Mouse (Mus musculus): ENCODE measurements around the gene Cdk20. TPM values are rescaled to one million over a fixed set of nuclear protein-coding genes. Genes with fewer than 3 reads are reported as not detected.

The Cdk20 gene
- polyA plus RNA-seq, 1 experiment from 2014 or later = 25.1 TPM

DNA sequence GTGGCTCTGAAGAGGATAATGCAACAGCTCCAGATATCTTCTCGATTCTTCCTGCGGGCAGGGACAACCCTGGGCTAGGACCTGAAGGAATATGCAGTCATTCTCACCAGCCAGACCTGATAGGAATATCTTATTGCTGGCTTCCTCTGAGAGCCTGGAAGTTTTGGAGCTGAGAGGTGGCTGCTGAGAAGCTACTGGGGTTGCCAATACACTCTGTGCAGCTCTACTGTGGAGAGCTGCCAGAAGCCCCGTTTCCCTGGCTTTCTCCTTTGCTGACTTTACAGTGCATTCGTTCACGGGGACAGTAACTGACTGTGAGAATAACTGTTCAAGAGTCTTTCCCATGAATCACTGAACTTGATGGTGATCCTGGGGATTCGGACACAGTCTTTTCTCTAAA lies 26.6 kb upstream of the Cdk20 start:
- H3K36me3 ChIP-seq = no peaks in the 10 kb centered on the region
- WGBS = 64% methylated on average over 6 of the region's 6 CpGs
- H3K27me3 ChIP-seq = no peaks in the 10 kb centered on the region
- no peak overlapping the region for H3K4me2 ChIP-seq (replicated peaks)
- ATAC-seq (replicated peaks) = no peak
- H3K9me3 ChIP-seq = no peaks in the 10 kb centered on the region
- no peak overlapping the region for H3K9ac ChIP-seq (replicated peaks)
- no peak overlapping the region for H3K27ac ChIP-seq (replicated peaks)
- H3K4me3 ChIP-seq = no peak overlapping the region
- H3K4me1 ChIP-seq = no peaks in the 10 kb centered on the region

DNA sequence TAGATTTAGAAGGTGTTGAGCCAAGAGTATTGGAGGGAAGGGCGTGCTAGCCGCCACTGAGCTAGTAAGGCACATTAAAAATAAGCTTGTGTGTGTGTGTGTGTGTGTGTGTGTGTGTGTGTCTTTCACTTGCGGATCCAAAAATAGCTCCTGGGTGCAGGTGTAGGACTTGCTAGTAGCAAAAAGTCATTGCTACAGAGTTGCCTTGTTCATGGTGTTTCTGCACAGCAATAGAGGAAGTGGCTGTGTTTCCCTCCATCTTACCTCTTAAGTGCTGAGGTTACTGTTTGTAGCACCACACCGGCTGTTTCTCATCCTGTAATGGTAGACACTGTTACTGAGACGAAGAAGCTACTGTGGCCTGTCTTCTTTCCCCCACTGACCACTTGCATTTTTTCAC lies 24.1 kb upstream of the Cdk20 start:
- no peak for ATAC-seq (replicated peaks)
- WGBS = 94% methylated on average over 5 of the region's 5 CpGs
- Histone ChIP-seq H3K9me3 (no peaks in the 10 kb centered on the region), H3K4me1 (no peaks in the 10 kb centered on the region), H3K27me3 (no peaks in the 10 kb centered on the region), H3K36me3 (no peaks in the 10 kb centered on the region), H3K4me2 (replicated peaks) (no peak overlapping the region), H3K9ac (replicated peaks) (no peak overlapping the region), H3K4me3 (no peak overlapping the region), H3K27ac (replicated peaks) (no peak overlapping the region)

DNA sequence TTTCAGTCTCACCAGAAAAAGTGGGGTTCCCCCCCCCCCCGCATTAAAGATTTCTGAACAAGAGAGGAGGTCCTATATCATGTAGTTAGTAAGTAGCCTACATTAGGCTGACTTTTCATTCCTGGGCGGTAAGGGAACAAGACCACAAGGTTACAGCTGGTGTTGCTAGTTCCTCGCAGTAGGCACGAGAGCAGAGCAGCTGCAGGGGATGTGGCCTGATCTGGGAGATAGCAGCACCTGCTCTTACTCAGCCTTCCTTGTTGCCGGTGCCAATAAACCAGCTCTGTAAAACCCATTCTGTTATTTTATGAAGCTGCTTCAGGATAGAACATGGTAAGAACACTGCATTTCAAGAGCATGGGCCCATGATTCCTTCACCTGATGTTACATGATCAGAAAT lies 21.5 kb upstream of the Cdk20 start:
- Histone ChIP-seq H3K4me3 (no peak overlapping the region), H3K4me1 (no peaks in the 10 kb centered on the region), H3K4me2 (replicated peaks) (no peak overlapping the region), H3K36me3 (no peaks in the 10 kb centered on the region), H3K9ac (replicated peaks) (no peak overlapping the region), H3K27me3 (no peaks in the 10 kb centered on the region), H3K27ac (replicated peaks) (no peak overlapping the region), H3K9me3 (no peaks in the 10 kb centered on the region)
- no peak for ATAC-seq (replicated peaks)
- whole genome bisulfite sequencing = 79% methylated on average over 5 of the region's 5 CpGs

DNA sequence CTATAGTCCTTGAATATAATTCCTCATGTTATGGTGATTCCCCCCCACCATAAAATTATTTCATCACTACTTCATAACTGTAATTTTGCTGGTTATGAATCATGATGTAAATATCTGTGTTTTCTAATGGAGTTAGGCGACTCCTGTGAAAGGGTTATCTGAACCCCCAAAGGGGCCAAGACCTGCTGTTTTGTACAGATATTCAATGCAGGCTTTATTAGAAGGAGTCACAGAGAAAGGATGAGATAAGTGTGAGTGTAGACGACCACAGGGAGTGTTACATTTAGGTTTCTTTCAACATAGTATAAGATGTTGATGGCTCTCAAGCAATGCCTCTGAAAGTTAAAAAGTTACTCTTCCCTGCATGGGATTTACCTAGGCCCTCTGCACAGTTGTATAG lies 20.8 kb upstream of the Cdk20 start:
- H3K4me3 ChIP-seq = no peak overlapping the region
- 81% methylated on average over 2 of the region's 2 CpGs for WGBS
- no peaks in the 10 kb centered on the region for H3K4me1 ChIP-seq
- H3K9me3 ChIP-seq = no peaks in the 10 kb centered on the region
- no peak overlapping the region for H3K9ac ChIP-seq (replicated peaks)
- ATAC-seq (replicated peaks) = no peak
- H3K4me2 ChIP-seq (replicated peaks) = no peak overlapping the region
- H3K36me3 ChIP-seq = no peaks in the 10 kb centered on the region
- H3K27ac ChIP-seq (replicated peaks) = no peak overlapping the region
- H3K27me3 ChIP-seq = no peaks in the 10 kb centered on the region

DNA sequence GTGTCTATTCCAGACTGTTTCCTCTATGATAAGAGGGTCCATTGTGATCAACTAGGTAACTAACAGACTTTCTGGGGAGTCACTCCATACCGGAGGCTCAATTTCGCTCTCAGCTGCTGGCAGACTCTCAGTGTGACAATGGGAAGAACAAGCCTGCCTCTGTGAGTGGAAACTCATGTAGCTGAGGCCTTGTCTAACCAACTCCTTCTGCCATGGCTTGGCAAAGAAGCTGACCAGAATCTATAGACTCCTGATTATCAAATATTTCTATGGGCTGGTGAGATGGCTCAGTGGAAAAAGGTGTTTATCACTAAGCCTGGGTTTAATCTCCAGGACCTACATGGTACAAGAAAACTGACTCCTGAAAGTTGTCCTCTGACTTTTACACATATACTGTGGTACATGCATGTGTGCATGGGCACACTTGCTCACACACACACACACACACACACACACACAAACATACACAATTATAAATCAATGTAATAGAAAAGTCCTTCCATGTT lies 19.3 kb upstream of the Cdk20 start:
- Histone ChIP-seq H3K4me2 (replicated peaks) (no peak overlapping the region), H3K9me3 (no peaks in the 10 kb centered on the region), H3K4me1 (no peaks in the 10 kb centered on the region), H3K9ac (replicated peaks) (no peak overlapping the region), H3K27me3 (no peaks in the 10 kb centered on the region), H3K36me3 (no peaks in the 10 kb centered on the region), H3K27ac (replicated peaks) (no peak overlapping the region), H3K4me3 (no peak overlapping the region)
- WGBS = 88% methylated on average over 2 of the region's 2 CpGs
- no peak for ATAC-seq (replicated peaks)

DNA sequence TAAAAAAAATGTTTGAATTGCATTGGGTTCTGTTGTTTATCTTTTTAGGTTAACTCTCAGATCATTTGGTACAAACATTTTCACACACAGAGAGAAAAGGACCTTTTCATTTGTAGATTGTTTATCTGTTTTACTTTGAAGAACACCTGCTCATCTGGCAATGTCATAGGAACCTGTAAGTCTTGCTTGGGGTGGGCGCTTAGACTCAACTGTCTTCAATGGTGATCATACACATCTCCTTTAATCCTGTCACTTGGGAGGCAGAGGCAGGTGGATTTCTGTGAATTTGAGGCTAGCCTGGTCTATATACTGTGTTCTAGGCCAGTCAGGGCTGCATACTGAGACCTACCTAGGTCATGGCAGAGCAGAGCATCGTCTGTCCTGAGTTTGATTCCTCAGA lies 16.5 kb upstream of the Cdk20 start:
- no peaks in the 10 kb centered on the region for H3K36me3 ChIP-seq
- H3K27me3 ChIP-seq = no peaks in the 10 kb centered on the region
- no peak overlapping the region for H3K4me2 ChIP-seq (replicated peaks)
- H3K9ac ChIP-seq (replicated peaks) = no peak overlapping the region
- no peak overlapping the region for H3K27ac ChIP-seq (replicated peaks)
- no peak overlapping the region for H3K4me3 ChIP-seq
- no peak for ATAC-seq (replicated peaks)
- H3K9me3 ChIP-seq = no peaks in the 10 kb centered on the region
- H3K4me1 ChIP-seq = no peaks in the 10 kb centered on the region
- 84% methylated on average over 2 of the region's 2 CpGs for WGBS

DNA sequence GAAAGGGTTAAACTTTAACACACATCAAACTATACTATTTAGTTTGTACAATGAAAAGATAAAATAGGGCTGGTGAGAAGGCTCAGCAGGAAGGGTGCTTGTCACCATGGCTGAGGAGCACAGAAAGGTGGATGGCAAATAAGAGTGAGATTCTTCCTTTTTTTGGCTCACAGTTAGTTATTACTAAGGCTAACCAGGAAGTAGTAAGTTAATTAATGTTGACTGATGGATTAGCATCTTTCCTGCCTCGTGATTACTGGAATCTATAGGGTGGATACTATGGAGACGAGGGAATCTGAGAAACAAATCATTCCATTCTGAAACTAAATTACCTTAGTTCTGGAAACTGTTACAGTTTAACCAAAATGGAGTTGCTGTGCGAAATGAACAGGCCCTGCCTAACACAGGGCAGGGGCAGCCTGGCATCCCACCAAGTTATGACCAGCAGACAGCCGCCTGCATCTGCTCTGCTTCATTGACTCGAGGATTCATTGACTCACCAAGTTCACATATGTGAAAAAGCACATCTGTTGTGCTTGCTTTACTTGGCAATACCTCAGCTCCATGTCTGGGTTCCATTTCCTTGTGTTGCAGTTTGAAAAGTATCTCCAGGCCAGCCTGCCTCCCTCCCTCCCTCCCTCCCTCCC lies 15.0 kb upstream of the Cdk20 start:
- H3K27me3 ChIP-seq = no peaks in the 10 kb centered on the region
- H3K9me3 ChIP-seq = no peaks in the 10 kb centered on the region
- no peaks in the 10 kb centered on the region for H3K36me3 ChIP-seq
- no peak overlapping the region for H3K4me2 ChIP-seq (replicated peaks)
- H3K4me3 ChIP-seq = no peak overlapping the region
- no peak overlapping the region for H3K27ac ChIP-seq (replicated peaks)
- H3K9ac ChIP-seq (replicated peaks) = no peak overlapping the region
- 57% methylated on average over 5 of the region's 5 CpGs for WGBS
- no peaks in the 10 kb centered on the region for H3K4me1 ChIP-seq
- no peak for ATAC-seq (replicated peaks)

DNA sequence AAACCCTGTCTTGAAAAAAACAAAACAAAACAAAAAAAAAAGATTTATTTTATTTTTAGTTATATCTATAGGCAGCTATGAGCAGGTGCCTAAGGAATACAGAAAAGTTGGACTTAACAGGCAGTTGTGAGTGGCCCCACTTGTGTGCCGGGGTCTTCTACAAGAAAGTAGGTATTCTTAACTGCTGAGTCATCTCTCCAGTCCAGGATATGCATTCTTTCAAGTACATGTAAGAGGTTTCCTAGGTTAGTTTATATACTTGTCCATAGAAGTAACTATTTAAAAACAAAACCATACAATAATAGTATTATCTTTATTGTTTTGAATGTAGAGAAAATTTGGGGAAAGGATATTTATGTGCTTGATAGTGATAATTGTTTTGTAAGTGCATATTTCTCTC lies 11.3 kb upstream of the Cdk20 start:
- ATAC-seq (replicated peaks) = no peak
- Histone ChIP-seq H3K36me3 (no peaks in the 10 kb centered on the region), H3K27me3 (no peaks in the 10 kb centered on the region), H3K4me2 (replicated peaks) (no peak overlapping the region), H3K9ac (replicated peaks) (no peak overlapping the region), H3K4me3 (no peak overlapping the region), H3K9me3 (no peaks in the 10 kb centered on the region), H3K27ac (replicated peaks) (no peak overlapping the region), H3K4me1 (no peaks in the 10 kb centered on the region)
- 88% methylated on average over 1 of the region's 1 CpGs for WGBS

DNA sequence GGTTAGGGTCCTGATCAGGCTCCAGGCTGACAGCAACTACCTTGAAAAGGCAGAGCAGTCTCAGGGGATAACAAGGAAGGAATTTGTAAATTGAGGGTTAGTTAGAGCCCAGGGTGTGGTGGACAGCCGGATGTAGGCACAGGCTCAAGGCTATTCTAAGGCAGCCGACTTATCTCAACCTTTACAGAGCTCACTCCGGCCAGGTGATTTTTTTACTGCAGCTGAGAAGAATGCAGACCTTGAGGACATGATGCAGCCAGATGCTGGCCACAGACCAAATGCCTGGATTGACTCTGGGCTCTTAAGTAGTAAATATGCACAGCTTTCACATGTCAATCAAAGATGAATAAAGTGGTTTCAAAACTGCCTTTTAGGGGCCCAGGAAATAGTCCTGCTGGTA lies 10.7 kb upstream of the Cdk20 start:
- no peaks in the 10 kb centered on the region for H3K36me3 ChIP-seq
- 65% methylated on average over 3 of the region's 3 CpGs for WGBS
- no peak overlapping the region for H3K27ac ChIP-seq (replicated peaks)
- H3K4me3 ChIP-seq = no peak overlapping the region
- no peaks in the 10 kb centered on the region for H3K27me3 ChIP-seq
- no peak for ATAC-seq (replicated peaks)
- H3K4me2 ChIP-seq (replicated peaks) = no peak overlapping the region
- no peak overlapping the region for H3K9ac ChIP-seq (replicated peaks)
- no peaks in the 10 kb centered on the region for H3K9me3 ChIP-seq
- no peaks in the 10 kb centered on the region for H3K4me1 ChIP-seq

DNA sequence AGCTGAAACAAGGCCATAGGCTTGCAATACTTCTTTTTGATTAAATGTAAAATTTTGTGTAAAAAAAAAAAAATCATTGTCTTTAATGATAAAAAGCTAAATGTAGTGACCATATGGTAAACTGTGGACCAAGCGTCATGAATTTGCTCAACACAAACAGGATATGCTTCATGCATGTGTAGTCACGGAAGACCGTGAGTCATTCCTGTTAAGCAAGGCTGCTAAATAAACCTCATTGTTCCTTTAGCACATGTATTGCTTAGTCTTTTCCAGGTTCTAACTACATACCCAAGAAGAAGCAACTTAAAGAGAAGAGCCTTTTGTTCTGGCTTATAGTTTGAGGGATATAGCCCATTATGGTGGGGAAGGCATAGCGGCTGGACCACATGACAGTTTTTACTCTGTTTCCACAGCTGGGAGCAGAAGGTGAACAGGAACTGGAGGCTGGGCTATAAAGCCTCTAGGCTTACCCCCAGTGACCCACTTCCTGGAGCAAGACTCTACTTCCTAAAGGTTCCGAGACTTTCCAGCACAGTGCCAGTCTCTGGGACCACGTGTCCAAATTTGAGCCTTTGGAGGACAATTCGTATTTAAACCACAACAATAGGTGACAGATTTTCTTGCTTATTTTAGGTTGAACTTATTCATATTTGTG lies 10.0 kb upstream of the Cdk20 start:
- no peaks in the 10 kb centered on the region for H3K36me3 ChIP-seq
- no peak overlapping the region for H3K9ac ChIP-seq (replicated peaks)
- no peak overlapping the region for H3K4me3 ChIP-seq
- no peak for ATAC-seq (replicated peaks)
- WGBS = 89% methylated on average over 7 of the region's 7 CpGs
- H3K4me2 ChIP-seq (replicated peaks) = no peak overlapping the region
- no peaks in the 10 kb centered on the region for H3K9me3 ChIP-seq
- H3K27ac ChIP-seq (replicated peaks) = no peak overlapping the region
- H3K27me3 ChIP-seq = no peaks in the 10 kb centered on the region
- H3K4me1 ChIP-seq = no peaks in the 10 kb centered on the region

DNA sequence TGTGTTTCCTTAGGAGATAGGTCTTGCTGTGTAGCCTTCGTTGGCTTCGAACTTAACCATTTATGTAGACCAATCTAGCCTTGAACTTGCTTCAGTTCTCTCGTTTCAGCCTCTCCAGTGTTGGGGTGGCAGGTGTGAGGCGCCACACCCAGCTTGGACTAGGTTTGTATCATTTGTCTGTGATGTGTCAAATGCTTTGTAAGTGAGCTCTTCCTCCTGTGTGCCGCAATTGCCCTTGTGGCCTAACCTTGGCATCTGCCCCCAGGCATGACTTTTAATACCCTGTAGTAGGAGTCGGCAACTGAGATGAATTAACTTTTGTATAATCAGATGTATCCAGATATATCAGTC lies 9.5 kb upstream of the Cdk20 start:
- H3K4me1 ChIP-seq = no peaks in the 10 kb centered on the region
- H3K9me3 ChIP-seq = no peaks in the 10 kb centered on the region
- no peak overlapping the region for H3K27ac ChIP-seq (replicated peaks)
- no peaks in the 10 kb centered on the region for H3K36me3 ChIP-seq
- H3K4me2 ChIP-seq (replicated peaks) = no peak overlapping the region
- no peak overlapping the region for H3K9ac ChIP-seq (replicated peaks)
- no peaks in the 10 kb centered on the region for H3K27me3 ChIP-seq
- H3K4me3 ChIP-seq = no peak overlapping the region
- 94% methylated on average over 6 of the region's 6 CpGs for WGBS
- no peak for ATAC-seq (replicated peaks)

DNA sequence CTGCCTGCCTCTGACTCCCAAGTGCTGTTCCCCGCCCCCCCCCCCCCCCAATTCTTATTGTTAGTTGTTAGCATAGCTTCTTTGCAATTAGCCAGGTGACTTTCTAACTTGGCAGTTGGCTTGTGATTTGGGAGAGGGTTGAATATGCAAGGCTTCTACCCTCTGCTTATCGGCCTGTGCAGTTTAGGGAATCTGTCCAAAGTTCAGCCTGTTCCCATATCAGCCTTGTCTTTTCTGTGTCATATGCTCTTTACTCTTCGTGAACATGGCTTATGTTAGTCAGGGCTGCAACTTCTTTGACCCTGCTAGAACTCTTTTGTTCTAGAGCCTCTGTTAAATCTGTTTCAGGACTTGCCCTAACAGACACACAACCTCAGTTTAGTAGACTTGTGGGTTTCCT lies 7.8 kb upstream of the Cdk20 start:
- Histone ChIP-seq H3K27ac (replicated peaks) (no peak overlapping the region), H3K36me3 (no peaks in the 10 kb centered on the region)
- WGBS = 65% methylated on average over 3 of the region's 3 CpGs

DNA sequence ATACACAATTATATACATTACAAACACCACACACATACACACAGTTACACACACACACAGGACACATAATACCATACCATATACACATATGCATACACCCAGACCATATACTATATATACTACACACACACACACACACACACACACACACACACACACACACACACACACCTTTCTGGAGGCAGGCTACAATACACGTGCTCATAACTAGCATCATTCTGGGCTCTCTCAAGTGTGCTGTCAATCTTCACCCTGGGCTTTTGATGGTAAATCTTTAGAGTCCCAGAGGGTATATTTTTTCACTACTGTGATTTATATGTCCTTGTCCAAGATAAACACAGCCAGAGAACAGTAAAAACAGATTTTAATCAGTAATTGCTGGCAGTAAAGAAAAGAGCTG lies 6.8 kb upstream of the Cdk20 start:
- H3K9me3 ChIP-seq = no peaks in the 10 kb centered on the region
- H3K27ac ChIP-seq (replicated peaks) = no peak overlapping the region
- H3K36me3 ChIP-seq = no peaks in the 10 kb centered on the region
- no peak overlapping the region for H3K4me3 ChIP-seq
- H3K9ac ChIP-seq (replicated peaks) = no peak overlapping the region
- H3K4me1 ChIP-seq = no peaks in the 10 kb centered on the region
- no peak overlapping the region for H3K4me2 ChIP-seq (replicated peaks)
- ATAC-seq (replicated peaks) = no peak
- H3K27me3 ChIP-seq = no peaks in the 10 kb centered on the region
- WGBS = 76% methylated on average over 1 of the region's 1 CpGs

More for the DNA sequence above, 7.8 kb upstream of the Cdk20 start:
- Histone ChIP-seq H3K4me2 (replicated peaks) (no peak overlapping the region), H3K27me3 (no peaks in the 10 kb centered on the region), H3K9me3 (no peaks in the 10 kb centered on the region), H3K9ac (replicated peaks) (no peak overlapping the region), H3K4me3 (no peak overlapping the region), H3K4me1 (no peaks in the 10 kb centered on the region)
- no peak for ATAC-seq (replicated peaks)

Measured in forebrain, embryonic 15.5 days (tissue).